Mouse (Mus musculus): ENCODE measurements around the gene Pkn3.

DNA sequence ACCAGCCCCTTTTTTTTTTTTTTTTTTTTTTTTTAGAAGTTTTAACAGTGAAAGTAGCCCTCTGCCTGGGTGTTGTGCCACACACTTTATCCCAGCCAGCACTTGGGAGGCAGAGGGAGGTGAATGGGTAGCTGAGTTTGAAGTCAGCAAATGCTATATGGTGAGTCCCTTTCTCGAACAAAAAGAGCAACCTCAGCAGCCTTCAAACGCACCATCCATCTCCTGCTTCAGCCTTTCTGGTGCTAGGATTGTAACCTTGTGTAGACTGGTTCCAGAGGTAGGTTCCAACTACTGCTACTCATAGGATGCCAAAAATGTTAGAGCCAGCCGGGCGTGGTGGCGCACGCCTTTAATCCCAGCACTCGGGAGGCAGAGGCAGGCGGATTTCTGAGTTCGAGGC is 1.0 kb upstream of the Pkn3 start:
- TF ChIP-seq TAL1 (IDR thresholded peaks at IDR 0.05; ENCODE audit: low read length) (no peak), GATA1 (IDR thresholded peaks at IDR 0.05; ENCODE audit: low read length) (no peak)
